Mouse (Mus musculus) limb, embryonic 12.5 days (tissue): Measurements from ENCODE around the gene Hsdl1. TPM values are rescaled to one million over a fixed set of nuclear protein-coding genes. Genes with fewer than 3 reads are reported as not detected.

ENCODE experiments used
- ATAC-seq: fragments of 200-750 bp; cut with Nextera tagmentation; 2 replicates; pipeline ENCODE4 v1.8.0; 2017; ENCODE audit warnings: low read depth, moderate TSS enrichment; ENCODE audit not compliant: insufficient number of reproducible peaks, insufficient read depth, low FRiP score, low TSS enrichment
- H3K27ac ChIP-seq: fragments of 300-500 bp; sonication (generic); 2 replicates; pipeline ENCODE4 v1.5.1; 2016; ENCODE audit warnings: mild to moderate bottlenecking, moderate library complexity
- H3K27me3 ChIP-seq: fragments of 300-500 bp; sonication (generic); 2 replicates; pipeline ENCODE4 v1.6.1; 2016; ENCODE audit warnings: mild to moderate bottlenecking, moderate library complexity
- H3K36me3 ChIP-seq: fragments of 300-500 bp; sonication (generic); 2 replicates; pipeline ENCODE4 v1.6.1; 2016; ENCODE audit warnings: mild to moderate bottlenecking, moderate library complexity
- H3K4me1 ChIP-seq: fragments of 300-500 bp; sonication (generic); replicated peaks from 2 replicates; pipeline ENCODE4 v1.6.1; 2016
- H3K4me2 ChIP-seq: fragments of 300-500 bp; sonication (generic); 2 replicates; pipeline ENCODE4 v1.6.1; 2016; ENCODE audit warnings: mild to moderate bottlenecking, moderate library complexity
- H3K4me3 ChIP-seq: fragments of 300-500 bp; sonication (generic); replicated peaks from 2 replicates; pipeline ENCODE4 v1.5.1; 2016; ENCODE audit warnings: mild to moderate bottlenecking
- H3K9ac ChIP-seq: fragments of 300-500 bp; sonication (generic); replicated peaks from 2 replicates; pipeline ENCODE4 v1.6.1; 2016; ENCODE audit warnings: mild to moderate bottlenecking, moderate library complexity
- H3K9me3 ChIP-seq: fragments of 300-500 bp; sonication (generic); 2 replicates; pipeline ENCODE4 v1.6.1; 2016; ENCODE audit warnings: mild to moderate bottlenecking, moderate library complexity
- WGBS: fragments of 180-500 bp; shearing (Covaris S2); methylation state at CpG from one replicate; pipeline ENCODE4 v1.1.7; 2016; 5-methylcytosine and 5-hydroxymethylcytosine counted together
- polyA plus RNA-seq: library from polyadenylated mRNA; unstranded; fragments of >200 nt; fragmentation: Nextera tagmentation; extraction: Ambion mirVana; gene quantifications from 2 replicates; pipeline ENCODE4 v1.2.1, GENCODE M21; 2016

Gene Hsdl1
- polyA plus RNA-seq, 1 experiment from 2014 or later = 33.6 TPM

GRCm38 (mm10) chr8:119557821-119558602 is 17.0 kb downstream of the Hsdl1 start:
- H3K9me3 ChIP-seq = no peaks in the 10 kb centered on the region
- peak overlapping the region; percentile 87 for H3K9ac ChIP-seq
- H3K4me2 ChIP-seq = peak overlapping the region; percentile 72
- peak overlapping the region; percentile 92 for H3K27ac ChIP-seq
- H3K27me3 ChIP-seq = no peaks in the 10 kb centered on the region
- H3K36me3 ChIP-seq = peaks cover 25% of the 10 kb centered on the region
- ATAC-seq = peak; percentile 67
- H3K4me3 ChIP-seq = peak overlapping the region; percentile 86
- WGBS = 1% methylated on average over 55 of the region's 55 CpGs
- H3K4me1 ChIP-seq = peaks cover 30% of the 10 kb centered on the region

- H3K4me1 ChIP-seq = peaks cover 30% of the 10 kb centered on the region
- peaks cover 18% of the 10 kb centered on the region for H3K36me3 ChIP-seq
- peak overlapping the region; percentile 72 for H3K4me2 ChIP-seq
- peak overlapping the region; percentile 86 for H3K4me3 ChIP-seq
- 80% methylated on average over 9 of the region's 9 CpGs for WGBS
- H3K9ac ChIP-seq = peak overlapping the region; percentile 87
- H3K27me3 ChIP-seq = no peaks in the 10 kb centered on the region
- no peaks in the 10 kb centered on the region for H3K9me3 ChIP-seq
- ATAC-seq = no peak
- H3K27ac ChIP-seq = no peak overlapping the region
Observed at GRCm38 (mm10) chr8:119557132-119557531, 17.9 kb downstream of the Hsdl1 start.

- Histone ChIP-seq H3K4me3 (no peak overlapping the region), H3K9me3 (no peaks in the 10 kb centered on the region), H3K27ac (no peak overlapping the region), H3K9ac (no peak overlapping the region), H3K4me2 (0 out of 2 replicates have a peak overlapping the region, but pooled peaks have one; percentile 72), H3K27me3 (no peaks in the 10 kb centered on the region), H3K4me1 (peaks cover 30% of the 10 kb centered on the region), H3K36me3 (peaks cover 13% of the 10 kb centered on the region)
- no peak for ATAC-seq
- WGBS = 73% methylated on average over 6 of the region's 6 CpGs
Observed at GRCm38 (mm10) chr8:119555861-119556260, 19.1 kb downstream of the Hsdl1 start.

GRCm38 (mm10) chr8:119552967-119553366 is 22.0 kb downstream of the Hsdl1 start:
- Histone ChIP-seq H3K4me3 (no peak overlapping the region), H3K9me3 (no peaks in the 10 kb centered on the region), H3K27ac (no peak overlapping the region), H3K4me1 (peaks cover 19% of the 10 kb centered on the region), H3K4me2 (no peak overlapping the region), H3K9ac (no peak overlapping the region), H3K36me3 (peaks cover 27% of the 10 kb centered on the region), H3K27me3 (no peaks in the 10 kb centered on the region)
- WGBS = 77% methylated on average over 2 of the region's 2 CpGs
- ATAC-seq = no peak

- peaks cover 4% of the 10 kb centered on the region; the same call in 1 of the 2 replicates for H3K4me1 ChIP-seq
- H3K4me3 ChIP-seq = no peak overlapping the region
- no peak overlapping the region for H3K9ac ChIP-seq
- WGBS = 82% methylated on average over 7 of the region's 7 CpGs
- no peaks in the 10 kb centered on the region for H3K27me3 ChIP-seq
- H3K27ac ChIP-seq = no peak overlapping the region
- H3K9me3 ChIP-seq = no peaks in the 10 kb centered on the region
- H3K4me2 ChIP-seq = no peak overlapping the region
- H3K36me3 ChIP-seq = peaks cover 57% of the 10 kb centered on the region
- ATAC-seq = no peak
Observed at GRCm38 (mm10) chr8:119548560-119549113, 26.3 kb downstream of the Hsdl1 start.

GRCm38 (mm10) chr8:119547019-119547691 is 27.8 kb downstream of the Hsdl1 start:
- H3K9me3 ChIP-seq = no peaks in the 10 kb centered on the region
- no peak overlapping the region for H3K27ac ChIP-seq
- no peak overlapping the region for H3K4me2 ChIP-seq
- no peaks in the 10 kb centered on the region for H3K27me3 ChIP-seq
- H3K4me3 ChIP-seq = no peak overlapping the region
- no peak for ATAC-seq
- peaks cover 72% of the 10 kb centered on the region for H3K36me3 ChIP-seq
- H3K9ac ChIP-seq = no peak overlapping the region
- peaks cover 4% of the 10 kb centered on the region; the same call in 1 of the 2 replicates for H3K4me1 ChIP-seq
- 90% methylated on average over 18 of the region's 18 CpGs for WGBS

- WGBS = 93% methylated on average over 6 of the region's 6 CpGs
- H3K4me3 ChIP-seq = no peak overlapping the region
- H3K36me3 ChIP-seq = peaks cover 85% of the 10 kb centered on the region
- no peak for ATAC-seq
- H3K9me3 ChIP-seq = no peaks in the 10 kb centered on the region
- H3K4me1 ChIP-seq = peaks cover 4% of the 10 kb centered on the region; the same call in 1 of the 2 replicates
- no peaks in the 10 kb centered on the region for H3K27me3 ChIP-seq
- H3K4me2 ChIP-seq = no peak overlapping the region
- no peak overlapping the region for H3K27ac ChIP-seq
- no peak overlapping the region for H3K9ac ChIP-seq
Observed at GRCm38 (mm10) chr8:119545791-119546190, 29.2 kb downstream of the Hsdl1 start.

- Histone ChIP-seq H3K27me3 (no peaks in the 10 kb centered on the region), H3K36me3 (peaks cover 90% of the 10 kb centered on the region), H3K4me2 (no peak overlapping the region), H3K4me1 (peaks cover 4% of the 10 kb centered on the region; the same call in 1 of the 2 replicates), H3K4me3 (no peak overlapping the region), H3K9me3 (no peaks in the 10 kb centered on the region), H3K27ac (peak overlapping the region; percentile 53; the same call in 1 of the 2 replicates), H3K9ac (no peak overlapping the region)
- ATAC-seq = no peak
- WGBS = 60% methylated on average over 6 of the region's 6 CpGs
Observed at GRCm38 (mm10) chr8:119545180-119545579, 29.8 kb downstream of the Hsdl1 start.

- WGBS = 83% methylated on average over 3 of the region's 3 CpGs
- Histone ChIP-seq H3K9me3 (no peaks in the 10 kb centered on the region), H3K27me3 (no peaks in the 10 kb centered on the region), H3K9ac (no peak overlapping the region), H3K4me2 (no peak overlapping the region), H3K4me1 (peaks cover 4% of the 10 kb centered on the region; the same call in 1 of the 2 replicates), H3K27ac (no peak overlapping the region), H3K4me3 (no peak overlapping the region), H3K36me3 (peaks cover 90% of the 10 kb centered on the region)
- ATAC-seq = no peak
Observed at GRCm38 (mm10) chr8:119544606-119545005, 30.4 kb downstream of the Hsdl1 start.

GRCm38 (mm10) chr8:119531973-119532372 is 43.0 kb downstream of the Hsdl1 start:
- peaks cover 100% of the 10 kb centered on the region for H3K36me3 ChIP-seq
- no peak overlapping the region; the same call in 1 of the 2 replicates for H3K9ac ChIP-seq
- H3K9me3 ChIP-seq = no peaks in the 10 kb centered on the region
- no peak overlapping the region for H3K4me3 ChIP-seq
- no peaks in the 10 kb centered on the region for H3K27me3 ChIP-seq
- WGBS = 92% methylated on average over 9 of the region's 9 CpGs
- no peak for ATAC-seq
- no peak overlapping the region for H3K27ac ChIP-seq
- H3K4me2 ChIP-seq = no peak overlapping the region
- H3K4me1 ChIP-seq = no peaks in the 10 kb centered on the region

- 90% methylated on average over 3 of the region's 3 CpGs for WGBS
- no peak overlapping the region for H3K4me2 ChIP-seq
- no peak overlapping the region for H3K9ac ChIP-seq
- H3K36me3 ChIP-seq = peaks cover 100% of the 10 kb centered on the region
- H3K4me3 ChIP-seq = no peak overlapping the region
- no peak overlapping the region for H3K27ac ChIP-seq
- no peaks in the 10 kb centered on the region for H3K4me1 ChIP-seq
- no peak for ATAC-seq
- H3K27me3 ChIP-seq = no peaks in the 10 kb centered on the region
- H3K9me3 ChIP-seq = no peaks in the 10 kb centered on the region
Observed at GRCm38 (mm10) chr8:119531397-119531796, 43.6 kb downstream of the Hsdl1 start.
